Mouse (Mus musculus) spleen, adult 2 months (tissue): Measurements from ENCODE around the gene Plekhg6. TPM values are rescaled to one million over a fixed set of nuclear protein-coding genes. Genes with fewer than 3 reads are reported as not detected.

Experiments
- DNase-seq, 2 experiments: peaks; one replicate each; pipeline versions ENCODE4 v3.0.0 to v3.0.0-alpha.2; 2012 to 2021; ENCODE audit warnings: low spot score in 2 of 2, low read depth in 1 of 2
- H3K27ac ChIP-seq: fragments of 200-500 bp; 2 replicates; pipeline ENCODE4 v1.5.1; 2012; ENCODE audit warnings: low read length, inconsistent platforms; ENCODE audit not compliant: insufficient read depth
- H3K27me3 ChIP-seq: fragments of 200-500 bp; 2 replicates; pipeline ENCODE4 v1.6.1; 2012; ENCODE audit warnings: mild to moderate bottlenecking, moderate library complexity, low read length, inconsistent platforms; ENCODE audit not compliant: control insufficient read depth, insufficient read depth
- H3K36me3 ChIP-seq: fragments of 200-500 bp; 2 replicates; pipeline ENCODE4 v1.6.1; 2012; ENCODE audit warnings: mild to moderate bottlenecking, low read length, inconsistent platforms; ENCODE audit not compliant: control insufficient read depth, insufficient read depth
- H3K4me1 ChIP-seq: fragments of 200-500 bp; 2 replicates; pipeline ENCODE4 v1.6.1; 2011; ENCODE audit warnings: inconsistent platforms; ENCODE audit not compliant: control insufficient read depth, insufficient read depth, insufficient read length
- H3K4me3 ChIP-seq: fragments of 200-500 bp; 2 replicates; pipeline ENCODE4 v1.5.1; 2011; ENCODE audit warnings: mild to moderate bottlenecking, inconsistent platforms; ENCODE audit not compliant: insufficient read depth, insufficient read length; ENCODE audit errors: extremely low read depth
- CTCF ChIP-seq: fragments of 200-500 bp; IDR thresholded peaks from 2 replicates; pipeline ENCODE4 v1.5.1; 2011; ENCODE audit warnings: mild to moderate bottlenecking, inconsistent platforms; ENCODE audit not compliant: insufficient read depth, insufficient read length, insufficient replicate concordance; ENCODE audit errors: extremely low read depth
- POLR2A ChIP-seq: fragments of 200-500 bp; IDR thresholded peaks from 2 replicates; pipeline ENCODE4 v1.6.1; 2011; ENCODE audit warnings: low read depth, low read length, inconsistent platforms
- WGBS: fragments of 180-500 bp; shearing (Covaris S2); methylation state at CpG from one replicate; pipeline ENCODE4 v1.1.7; 2018; 5-methylcytosine and 5-hydroxymethylcytosine counted together
- polyA plus RNA-seq: library from polyadenylated mRNA; depleted of rRNA; stranded (reverse); fragments of >200 nt; gene quantifications from 2 replicates; pipeline ENCODE4 v1.2.3, GENCODE M21; 2012

Plekhg6 gene
- polyA plus RNA-seq, 1 experiment = not detected

DNA sequence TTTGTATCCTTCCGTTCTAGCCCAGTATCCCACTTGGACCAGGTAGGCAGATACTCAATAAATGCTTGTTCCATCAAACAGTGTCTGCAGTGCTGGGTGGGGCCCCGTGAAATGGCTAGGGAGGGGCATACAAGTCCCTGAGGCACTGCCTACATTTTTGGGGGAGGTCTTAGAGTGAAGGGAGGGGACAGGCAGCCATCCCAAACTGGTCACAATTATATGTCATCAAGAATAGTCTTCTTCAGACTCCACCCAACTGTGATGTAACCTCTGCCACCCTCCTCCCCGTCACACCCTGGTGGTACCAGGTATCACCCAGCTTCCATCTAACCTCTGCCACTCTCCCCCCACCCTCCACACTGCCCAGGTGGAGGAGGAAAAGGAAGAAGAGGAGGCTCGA, 35.7 kb downstream of the Plekhg6 start:
- no peak for TF ChIP-seq CTCF
- TF ChIP-seq POLR2A = no peak
- H3K27ac ChIP-seq = no peak overlapping the region
- WGBS = 67% methylated on average over 4 of the region's 4 CpGs
- H3K36me3 ChIP-seq = no peaks in the 10 kb centered on the region
- no peak for DNase-seq
- peaks cover 3% of the 10 kb centered on the region; the same call in 1 of the 2 replicates for H3K27me3 ChIP-seq
- H3K4me1 ChIP-seq = peaks cover 10% of the 10 kb centered on the region; the same call in 1 of the 2 replicates
- no peak overlapping the region for H3K4me3 ChIP-seq

- WGBS = 88% methylated on average over 8 of the region's 8 CpGs
- H3K4me1 ChIP-seq = peaks cover 11% of the 10 kb centered on the region; the same call in 1 of the 2 replicates
Observed at GRCm38 (mm10) chr6:125344084-125344483, 36.5 kb downstream of the Plekhg6 start.

GRCm38 (mm10) chr6:125342198-125342597, 38.4 kb downstream of the Plekhg6 start:
- Histone ChIP-seq H3K36me3 (no peaks in the 10 kb centered on the region), H3K4me1 (peaks cover 9% of the 10 kb centered on the region; the same call in 1 of the 2 replicates), H3K4me3 (no peak overlapping the region), H3K27ac (no peak overlapping the region), H3K27me3 (no peaks in the 10 kb centered on the region)
- no peak for DNase-seq
- WGBS = 67% methylated on average over 3 of the region's 3 CpGs
- TF ChIP-seq CTCF (no peak), POLR2A (no peak)

More at GRCm38 (mm10) chr6:125344084-125344483, 36.5 kb downstream of the Plekhg6 start:
- TF ChIP-seq POLR2A = no peak
- TF ChIP-seq CTCF = no peak
- Histone ChIP-seq H3K4me3 (no peak overlapping the region), H3K27ac (no peak overlapping the region), H3K36me3 (no peaks in the 10 kb centered on the region), H3K27me3 (0 out of 2 replicates have a peak, but pooled peaks cover 2% of the 10 kb centered on the region)
- DNase-seq = no peak

DNA sequence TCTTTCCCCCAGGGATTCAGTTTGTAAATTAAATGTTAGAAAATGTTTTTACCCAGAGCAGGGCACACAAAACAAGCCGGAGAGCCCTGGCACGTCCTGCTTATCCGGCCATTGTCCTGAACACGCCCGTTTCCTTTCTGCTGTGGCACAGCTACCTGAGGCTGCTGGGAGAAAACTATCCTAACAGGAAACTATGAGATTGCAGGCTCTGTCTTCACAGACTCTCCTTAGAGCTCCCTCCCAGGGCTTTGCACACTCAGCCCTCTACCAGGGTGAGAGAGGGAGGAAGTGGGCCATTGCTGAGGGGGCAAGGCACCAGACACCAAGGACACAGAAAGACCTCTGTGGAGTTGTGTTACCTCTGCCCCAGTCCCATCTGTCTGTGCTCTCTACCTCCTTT, 40.3 kb downstream of the Plekhg6 start:
- TF ChIP-seq POLR2A = no peak
- TF ChIP-seq CTCF = no peak
- H3K27me3 ChIP-seq = no peaks in the 10 kb centered on the region
- H3K4me3 ChIP-seq = no peak overlapping the region
- WGBS = 35% methylated on average over 5 of the region's 5 CpGs
- H3K36me3 ChIP-seq = no peaks in the 10 kb centered on the region
- DNase-seq = no peak
- H3K27ac ChIP-seq = no peak overlapping the region
- peaks cover 6% of the 10 kb centered on the region; the same call in 1 of the 2 replicates for H3K4me1 ChIP-seq

- no peaks in the 10 kb centered on the region for H3K27me3 ChIP-seq
- H3K4me3 ChIP-seq = no peak overlapping the region
- TF ChIP-seq CTCF (no peak), POLR2A (no peak)
- DNase-seq = no peak
- peaks cover 6% of the 10 kb centered on the region; the same call in 1 of the 2 replicates for H3K4me1 ChIP-seq
- WGBS = 48% methylated on average over 9 of the region's 9 CpGs
- H3K36me3 ChIP-seq = no peaks in the 10 kb centered on the region
- no peak overlapping the region; the same call in 1 of the 2 replicates for H3K27ac ChIP-seq
Observed at GRCm38 (mm10) chr6:125338791-125339660, 41.6 kb downstream of the Plekhg6 start.

- WGBS = 49% methylated on average over 2 of the region's 2 CpGs
- TF ChIP-seq POLR2A = no peak
- no peak for TF ChIP-seq CTCF
Observed at GRCm38 (mm10) chr6:125334356-125334755, 46.2 kb downstream of the Plekhg6 start.

More at GRCm38 (mm10) chr6:125334356-125334755, 46.2 kb downstream of the Plekhg6 start:
- Histone ChIP-seq H3K4me1 (peaks cover 3% of the 10 kb centered on the region; the same call in 1 of the 2 replicates), H3K4me3 (no peak overlapping the region), H3K27ac (no peak overlapping the region), H3K36me3 (no peaks in the 10 kb centered on the region), H3K27me3 (0 out of 2 replicates have a peak, but pooled peaks cover 3% of the 10 kb centered on the region)
- DNase-seq = no peak
